Mouse (Mus musculus) lung, postnatal 0 days (tissue): ENCODE data around the gene Btbd8. TPM values are rescaled to one million over a fixed set of nuclear protein-coding genes. Genes with fewer than 3 reads are reported as not detected.

Experiments used
- ATAC-seq: fragments of 200-750 bp; cut with Nextera tagmentation; 2 replicates; pipeline ENCODE4 v1.8.0; 2017; ENCODE audit warnings: moderate library complexity
- DNase-seq: peaks from one replicate; pipeline ENCODE4 v3.0.0-alpha.2; 2016; ENCODE audit warnings: low spot score
- H3K27ac ChIP-seq: fragments of 300-500 bp; sonication (generic); 2 replicates; pipeline ENCODE4 v1.5.1; 2014; ENCODE audit warnings: antibody characterized with exemption, mild to moderate bottlenecking, low read length, mixed read lengths
- H3K27me3 ChIP-seq: fragments of 300-500 bp; sonication (generic); replicated peaks from 2 replicates; pipeline ENCODE4 v1.6.1; 2014; ENCODE audit warnings: low read length, mixed read lengths; ENCODE audit not compliant: insufficient read depth
- H3K36me3 ChIP-seq: fragments of 300-500 bp; sonication (generic); 2 replicates; pipeline ENCODE4 v1.6.1; 2014; ENCODE audit warnings: low read length, mixed read lengths; ENCODE audit not compliant: insufficient read depth
- H3K4me1 ChIP-seq: fragments of 300-500 bp; sonication (generic); 2 replicates; pipeline ENCODE4 v1.6.1; 2014; ENCODE audit warnings: antibody characterized with exemption, low read depth, low read length, mixed read lengths; ENCODE audit not compliant: insufficient read depth
- H3K4me2 ChIP-seq: fragments of 300-500 bp; sonication (generic); replicated peaks from 2 replicates; pipeline ENCODE4 v1.6.1; 2014; ENCODE audit warnings: low read depth, mild to moderate bottlenecking, low read length, moderate library complexity, mixed read lengths
- H3K4me3 ChIP-seq: fragments of 300-500 bp; sonication (generic); 2 replicates; pipeline ENCODE4 v1.5.1; 2014; ENCODE audit warnings: low read depth, low read length
- H3K9ac ChIP-seq: fragments of 300-500 bp; sonication (generic); replicated peaks from 2 replicates; pipeline ENCODE4 v1.6.1; 2014; ENCODE audit warnings: low read depth, mild to moderate bottlenecking
- H3K9me3 ChIP-seq: fragments of 300-500 bp; sonication (generic); 2 replicates; pipeline ENCODE4 v1.6.1; 2016; ENCODE audit warnings: low read length, mixed read lengths
- CTCF ChIP-seq: IDR thresholded peaks from 2 replicates; pipeline ENCODE4 v1.5.1; 2016; ENCODE audit warnings: antibody characterized with exemption, mild to moderate bottlenecking
- EP300 ChIP-seq: IDR thresholded peaks from 2 replicates; pipeline ENCODE4 v1.6.1; 2016; ENCODE audit warnings: antibody characterized with exemption, mild to moderate bottlenecking, control low read depth
- WGBS: fragments of 180-500 bp; shearing (Covaris S2); extraction: QIAGEN DNeasy Blood & Tissue Kit; methylation state at CpG from one replicate; pipeline ENCODE4 v1.1.7; 2014; 5-methylcytosine and 5-hydroxymethylcytosine counted together
- polyA plus RNA-seq: library from polyadenylated mRNA; unstranded; fragments of >200 nt; fragmentation: Nextera tagmentation; extraction: Ambion mirVana; gene quantifications from 2 replicates; pipeline ENCODE4 v1.2.1, GENCODE M21; 2015

Btbd8 gene
- polyA plus RNA-seq, 1 experiment from 2014 or later, result 2.1 TPM

GRCm38 (mm10) chr5:107403947-107404684, 33.7 kb upstream of the Btbd8 start:
- H3K4me1 ChIP-seq, result no peaks in the 10 kb centered on the region; the same call in 1 of the 2 replicates
- peak overlapping the region; percentile 84 for H3K4me2 ChIP-seq
- H3K36me3 ChIP-seq, result no peaks in the 10 kb centered on the region
- peak overlapping the region; percentile 47 for H3K4me3 ChIP-seq
- DNase-seq, result no peak
- 0 out of 2 replicates have a peak, but pooled peaks cover 9% of the 10 kb centered on the region for H3K27me3 ChIP-seq
- H3K9me3 ChIP-seq, result no peaks in the 10 kb centered on the region
- no peak overlapping the region for H3K27ac ChIP-seq
- no peak for ATAC-seq
- TF ChIP-seq EP300 (no peak), CTCF (no peak)
- WGBS, result 29% methylated on average over 12 of the region's 12 CpGs
- H3K9ac ChIP-seq, result no peak overlapping the region

GRCm38 (mm10) chr5:107405361-107405760, 32.4 kb upstream of the Btbd8 start:
- DNase-seq (no peak), ATAC-seq (no peak)
- Histone ChIP-seq H3K9me3 (no peaks in the 10 kb centered on the region), H3K4me2 (no peak overlapping the region), H3K36me3 (no peaks in the 10 kb centered on the region), H3K9ac (no peak overlapping the region), H3K27me3 (0 out of 2 replicates have a peak, but pooled peaks cover 9% of the 10 kb centered on the region), H3K27ac (no peak overlapping the region), H3K4me3 (no peak overlapping the region), H3K4me1 (no peaks in the 10 kb centered on the region; the same call in 1 of the 2 replicates)
- TF ChIP-seq EP300, result no peak
- TF ChIP-seq CTCF, result no peak
- 68% methylated on average over 4 of the region's 4 CpGs for WGBS

GRCm38 (mm10) chr5:107410305-107410704, 27.5 kb upstream of the Btbd8 start:
- no peaks in the 10 kb centered on the region for H3K4me1 ChIP-seq
- 100% methylated on average over 1 of the region's 1 CpGs for WGBS
- no peak for TF ChIP-seq EP300
- TF ChIP-seq CTCF, result no peak

GRCm38 (mm10) chr5:107411326-107411725, 26.5 kb upstream of the Btbd8 start:
- Histone ChIP-seq H3K9me3 (no peaks in the 10 kb centered on the region), H3K27me3 (no peaks in the 10 kb centered on the region), H3K4me2 (no peak overlapping the region), H3K4me1 (no peaks in the 10 kb centered on the region), H3K27ac (no peak overlapping the region), H3K9ac (no peak overlapping the region), H3K36me3 (no peaks in the 10 kb centered on the region), H3K4me3 (no peak overlapping the region)
- no peak for ATAC-seq
- DNase-seq, result peak; percentile 61
- TF ChIP-seq CTCF, result no peak
- TF ChIP-seq EP300, result no peak
- WGBS, result 30% methylated on average over 4 of the region's 4 CpGs

More at GRCm38 (mm10) chr5:107410305-107410704, 27.5 kb upstream of the Btbd8 start:
- no peak overlapping the region for H3K9ac ChIP-seq
- no peaks in the 10 kb centered on the region for H3K27me3 ChIP-seq
- DNase-seq, result no peak
- no peaks in the 10 kb centered on the region for H3K36me3 ChIP-seq
- no peak overlapping the region for H3K4me2 ChIP-seq
- no peak overlapping the region for H3K4me3 ChIP-seq
- H3K27ac ChIP-seq, result no peak overlapping the region
- no peak for ATAC-seq
- H3K9me3 ChIP-seq, result no peaks in the 10 kb centered on the region

- Histone ChIP-seq H3K27me3 (no peaks in the 10 kb centered on the region), H3K4me2 (no peak overlapping the region), H3K4me1 (no peaks in the 10 kb centered on the region), H3K27ac (no peak overlapping the region), H3K9me3 (no peaks in the 10 kb centered on the region), H3K4me3 (no peak overlapping the region), H3K9ac (no peak overlapping the region), H3K36me3 (no peaks in the 10 kb centered on the region)
- WGBS, result 86% methylated on average over 2 of the region's 2 CpGs
- no peak for ATAC-seq
- TF ChIP-seq EP300 (no peak), CTCF (peak; percentile 12; the same call in 1 of the 2 replicates)
- DNase-seq, result no peak
Measured at GRCm38 (mm10) chr5:107412285-107412684, 25.5 kb upstream of the Btbd8 start.

GRCm38 (mm10) chr5:107415098-107415497, 22.7 kb upstream of the Btbd8 start:
- Histone ChIP-seq H3K4me2 (no peak overlapping the region), H3K36me3 (no peaks in the 10 kb centered on the region), H3K27ac (no peak overlapping the region), H3K4me3 (no peak overlapping the region), H3K9me3 (no peaks in the 10 kb centered on the region), H3K4me1 (no peaks in the 10 kb centered on the region), H3K27me3 (no peaks in the 10 kb centered on the region), H3K9ac (no peak overlapping the region)
- DNase-seq, result peak; percentile 39
- no peak for TF ChIP-seq CTCF
- TF ChIP-seq EP300, result no peak
- ATAC-seq, result no peak
- WGBS, result 71% methylated on average over 2 of the region's 2 CpGs
